Mouse (Mus musculus): ENCODE data around the gene Gbf1. TPM values are rescaled to one million over a fixed set of nuclear protein-coding genes. Genes with fewer than 3 reads are reported as not detected.

The Gbf1 gene
- polyA plus RNA-seq, 1 experiment from 2014 or later: 12.0 TPM

DNA sequence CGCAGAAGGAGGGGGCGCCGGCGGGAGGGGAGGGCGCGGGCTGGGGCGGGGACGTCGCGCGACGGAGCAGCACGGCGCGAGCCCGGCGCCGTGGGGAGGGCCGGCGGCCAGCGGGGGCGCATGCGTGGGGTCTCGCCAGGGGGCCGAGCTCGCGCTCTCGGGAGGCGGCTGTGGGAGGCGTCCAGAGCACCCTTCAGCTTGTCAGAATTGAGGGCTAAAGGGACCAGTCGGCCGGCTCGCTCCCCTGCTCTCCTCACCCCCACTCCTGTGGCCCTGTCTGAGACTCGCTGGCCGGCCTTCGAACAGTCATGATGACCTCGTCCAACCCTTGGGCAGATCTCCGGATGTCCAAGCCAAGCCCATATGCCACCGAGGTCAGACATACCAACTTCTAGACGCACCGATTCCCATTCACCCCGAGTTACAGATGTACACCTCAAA is 165.7 kb downstream of the Gbf1 start:
- 3% methylated on average over 30 of the region's 42 CpGs for WGBS (ENCODE audit: insufficient replicate concordance)
- Histone ChIP-seq H3K36me3 (replicated peaks; ENCODE audit: insufficient read depth, low read length) (no peaks in the 10 kb centered on the region), H3K27me3 (ENCODE audit: insufficient read depth, low read length) (peaks cover 87% of the 10 kb centered on the region), H3K4me2 (ENCODE audit: low read depth, low read length) (peak overlapping the region; percentile 57), H3K4me3 (ENCODE audit: low read depth, low read length) (peak overlapping the region; percentile 35; the same call in 1 of the 2 replicates), H3K27ac (ENCODE audit: low read depth) (no peak overlapping the region), H3K9me3 (ENCODE audit: low read length) (no peaks in the 10 kb centered on the region), H3K9ac (replicated peaks) (no peak overlapping the region; the same call in 1 of the 2 replicates), H3K4me1 (ENCODE audit: insufficient read depth) (peaks cover 42% of the 10 kb centered on the region)
- TF ChIP-seq CTCF (IDR thresholded peaks at IDR 0.05; ENCODE audit: low read depth) (no peak), EP300 (IDR thresholded peaks at IDR 0.05; ENCODE audit: low read depth) (no peak)
- DNase-seq (peak; percentile 14), ATAC-seq (no peak)

GRCm38 (mm10) chr19:46318586-46319378 is 166.5 kb downstream of the Gbf1 start:
- no peak for ATAC-seq
- peaks cover 42% of the 10 kb centered on the region for H3K4me1 ChIP-seq (ENCODE audit: insufficient read depth)
- no peak overlapping the region for H3K4me2 ChIP-seq (ENCODE audit: low read depth, low read length)
- peak; percentile 52 for DNase-seq
- H3K9ac ChIP-seq (replicated peaks): no peak overlapping the region
- no peak overlapping the region for H3K27ac ChIP-seq (ENCODE audit: low read depth)
- TF ChIP-seq EP300 (IDR thresholded peaks at IDR 0.05; ENCODE audit: low read depth) (no peak), CTCF (IDR thresholded peaks at IDR 0.05; ENCODE audit: low read depth) (no peak)
- H3K27me3 ChIP-seq (ENCODE audit: insufficient read depth, low read length): peaks cover 94% of the 10 kb centered on the region
- H3K9me3 ChIP-seq (ENCODE audit: low read length): no peaks in the 10 kb centered on the region
- no peaks in the 10 kb centered on the region for H3K36me3 ChIP-seq (replicated peaks; ENCODE audit: insufficient read depth, low read length)
- H3K4me3 ChIP-seq (ENCODE audit: low read depth, low read length): no peak overlapping the region
- 12% methylated on average over 16 of the region's 16 CpGs for WGBS (ENCODE audit: insufficient replicate concordance)

GRCm38 (mm10) chr19:46320076-46320785 is 167.9 kb downstream of the Gbf1 start:
- TF ChIP-seq EP300 (IDR thresholded peaks at IDR 0.05; ENCODE audit: low read depth): no peak
- TF ChIP-seq CTCF (IDR thresholded peaks at IDR 0.05; ENCODE audit: low read depth): no peak
- Histone ChIP-seq H3K4me1 (ENCODE audit: insufficient read depth) (peaks cover 28% of the 10 kb centered on the region), H3K27ac (ENCODE audit: low read depth) (no peak overlapping the region), H3K9me3 (ENCODE audit: low read length) (no peaks in the 10 kb centered on the region), H3K4me2 (ENCODE audit: low read depth, low read length) (no peak overlapping the region), H3K4me3 (ENCODE audit: low read depth, low read length) (no peak overlapping the region), H3K27me3 (ENCODE audit: insufficient read depth, low read length) (peaks cover 97% of the 10 kb centered on the region), H3K36me3 (replicated peaks; ENCODE audit: insufficient read depth, low read length) (no peaks in the 10 kb centered on the region), H3K9ac (replicated peaks) (no peak overlapping the region)
- peak; percentile 13 for DNase-seq
- ATAC-seq: no peak
- 63% methylated on average over 8 of the region's 8 CpGs for WGBS (ENCODE audit: insufficient replicate concordance)

- Histone ChIP-seq H3K27ac (ENCODE audit: low read depth) (no peak overlapping the region), H3K27me3 (ENCODE audit: insufficient read depth, low read length) (peaks cover 97% of the 10 kb centered on the region), H3K4me3 (ENCODE audit: low read depth, low read length) (no peak overlapping the region), H3K4me1 (ENCODE audit: insufficient read depth) (peaks cover 17% of the 10 kb centered on the region), H3K4me2 (ENCODE audit: low read depth, low read length) (no peak overlapping the region), H3K9me3 (ENCODE audit: low read length) (no peaks in the 10 kb centered on the region), H3K36me3 (replicated peaks; ENCODE audit: insufficient read depth, low read length) (no peaks in the 10 kb centered on the region), H3K9ac (replicated peaks) (no peak overlapping the region)
- 33% methylated on average over 6 of the region's 6 CpGs for WGBS (ENCODE audit: insufficient replicate concordance)
- peak; percentile 8 for DNase-seq
- no peak for ATAC-seq
- TF ChIP-seq CTCF (IDR thresholded peaks at IDR 0.05; ENCODE audit: low read depth) (no peak), EP300 (IDR thresholded peaks at IDR 0.05; ENCODE audit: low read depth) (no peak)
These were observed 169.0 kb downstream of the Gbf1 start for GRCm38 (mm10) chr19:46321101-46321943.

DNA sequence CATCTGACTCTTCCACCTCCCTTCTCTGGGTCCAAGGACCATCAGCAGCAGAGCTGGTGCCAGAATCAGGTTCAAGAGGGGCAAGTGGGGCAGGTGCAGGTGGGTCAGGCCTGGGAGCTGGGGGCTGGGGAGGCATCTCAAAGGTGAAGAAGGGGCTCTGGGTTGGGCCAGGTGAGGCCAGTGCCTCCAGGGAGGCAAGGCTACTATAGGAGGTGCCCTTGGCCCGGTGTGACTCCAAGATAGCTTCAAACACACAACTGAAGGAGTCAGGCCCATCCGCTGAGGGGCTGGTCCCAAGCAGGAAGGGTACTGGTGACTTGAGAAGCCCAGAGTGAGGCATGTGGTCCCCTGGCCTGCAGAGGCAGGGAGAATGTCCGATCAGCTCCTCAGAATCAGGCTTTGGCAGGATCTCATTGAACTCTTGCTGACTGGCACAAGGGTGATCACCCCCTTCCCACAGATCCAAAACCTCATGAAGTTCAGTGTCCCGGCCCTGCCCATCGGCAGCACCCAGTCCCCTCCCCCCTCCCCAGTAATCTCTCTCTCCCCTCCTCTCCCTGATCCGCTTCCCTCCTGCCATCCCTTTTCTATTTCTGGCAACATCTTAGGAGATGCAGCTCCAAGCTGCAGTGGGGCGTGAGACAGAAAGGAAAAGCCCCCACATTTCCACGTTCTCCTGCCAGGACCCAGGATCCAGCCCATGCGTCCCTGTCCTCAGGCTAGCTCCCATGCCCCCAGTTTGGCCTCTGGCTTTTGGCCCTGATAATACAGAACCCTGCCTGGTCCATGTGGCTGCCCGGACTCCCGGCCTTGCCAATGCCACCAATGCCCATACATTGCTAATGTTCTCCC is 170.1 kb downstream of the Gbf1 start:
- Histone ChIP-seq H3K27ac (ENCODE audit: low read depth) (no peak overlapping the region), H3K4me1 (ENCODE audit: insufficient read depth) (peaks cover 21% of the 10 kb centered on the region), H3K9ac (replicated peaks) (no peak overlapping the region), H3K4me2 (ENCODE audit: low read depth, low read length) (no peak overlapping the region), H3K9me3 (ENCODE audit: low read length) (no peaks in the 10 kb centered on the region), H3K4me3 (ENCODE audit: low read depth, low read length) (no peak overlapping the region), H3K36me3 (replicated peaks; ENCODE audit: insufficient read depth, low read length) (no peaks in the 10 kb centered on the region), H3K27me3 (ENCODE audit: insufficient read depth, low read length) (peaks cover 93% of the 10 kb centered on the region)
- no peak for ATAC-seq
- 56% methylated on average over 11 of the region's 11 CpGs for WGBS (ENCODE audit: insufficient replicate concordance)
- no peak for DNase-seq
- TF ChIP-seq CTCF (IDR thresholded peaks at IDR 0.05; ENCODE audit: low read depth) (no peak), EP300 (IDR thresholded peaks at IDR 0.05; ENCODE audit: low read depth) (no peak)

Measured in liver, postnatal 0 days (tissue).